Mouse (Mus musculus): Measurements from ENCODE around the gene Hs6st3.
"Not testable (repeated sequence)": the region's sequence is repeated elsewhere in the genome, so short reads cannot be mapped to it uniquely, and the experiment has no call there.

Gene Hs6st3

DNA sequence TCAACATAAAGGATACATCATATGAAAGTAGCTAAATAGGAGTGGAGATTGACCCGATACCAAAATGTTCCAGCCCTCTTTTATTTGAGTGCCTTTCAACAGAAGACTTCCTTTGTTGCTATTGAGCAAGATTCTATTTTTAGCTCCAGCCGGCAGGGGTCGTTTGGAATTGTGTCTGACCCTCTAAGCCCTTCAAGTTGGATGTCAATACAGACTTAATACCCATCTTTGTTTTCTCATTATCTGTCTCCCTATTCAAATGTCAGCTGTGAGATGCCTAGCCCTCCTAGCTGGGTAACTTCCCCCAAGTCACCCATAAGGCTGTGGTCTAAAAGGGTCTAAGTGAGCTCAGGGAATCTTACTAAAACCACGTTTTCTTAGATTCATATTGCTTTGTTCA, 312.3 kb downstream of the Hs6st3 start:
- DNase-seq (ENCODE audit: low read depth, low spot score), result no peak

DNA sequence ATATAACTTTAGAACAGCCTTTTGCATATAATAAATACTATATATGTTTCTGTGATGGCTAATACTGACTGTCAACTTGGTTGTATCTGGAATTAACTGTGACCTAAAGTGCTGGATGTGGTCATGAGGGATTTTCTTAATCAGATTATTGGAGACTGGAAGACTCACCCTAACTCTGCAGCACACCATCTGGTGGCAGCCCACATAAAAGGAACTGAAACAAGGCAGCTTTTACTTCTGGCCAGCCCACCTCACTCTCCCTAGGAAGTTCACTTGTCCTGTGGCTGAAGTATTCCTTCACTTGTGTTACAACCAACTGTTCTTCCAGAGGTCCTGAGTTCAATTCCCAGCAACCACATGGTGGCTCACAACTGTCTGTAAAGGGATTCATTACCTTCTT, 313.5 kb downstream of the Hs6st3 start:
- DNase-seq (ENCODE audit: low read depth, low spot score), result peak; percentile 27

DNA sequence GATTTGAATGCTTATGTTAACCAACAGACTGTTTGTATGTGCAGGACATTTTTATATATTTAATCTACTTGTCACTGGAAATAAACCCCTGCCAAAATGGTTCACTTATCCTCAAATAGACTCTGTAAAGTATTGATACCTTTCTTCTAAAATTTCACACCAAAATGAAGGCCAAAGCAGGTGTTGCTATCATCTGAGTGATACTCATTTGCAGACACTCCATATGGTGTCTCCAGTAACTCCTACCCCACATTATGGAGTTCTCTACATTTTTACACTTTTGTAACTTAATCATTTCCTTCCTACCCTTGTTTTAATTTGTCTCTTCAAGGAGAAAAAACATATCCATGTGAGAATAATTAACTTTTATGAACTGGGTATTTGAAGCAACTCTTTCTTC, 314.2 kb downstream of the Hs6st3 start:
- DNase-seq (ENCODE audit: low read depth, low spot score), result peak; percentile 42

DNA sequence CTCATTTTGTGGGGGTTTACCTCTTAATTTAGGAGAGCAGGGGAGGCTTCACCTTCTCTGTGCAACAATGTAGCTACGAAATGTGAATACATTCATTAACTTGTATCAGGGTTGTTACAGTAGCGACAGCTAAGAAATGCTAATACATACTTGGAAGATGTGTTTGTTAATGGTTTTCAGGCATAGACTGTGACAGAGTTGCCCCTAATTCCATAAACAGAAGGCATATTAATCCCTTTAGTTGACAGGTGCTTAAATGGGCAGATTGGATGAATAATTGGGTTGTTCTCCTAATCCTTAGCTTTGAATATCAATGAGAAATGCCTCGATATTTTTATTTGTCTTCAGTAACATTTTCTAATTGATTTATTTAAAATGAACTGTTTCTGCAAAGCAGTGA, 314.7 kb downstream of the Hs6st3 start:
- DNase-seq (ENCODE audit: low read depth, low spot score), result no peak

DNA sequence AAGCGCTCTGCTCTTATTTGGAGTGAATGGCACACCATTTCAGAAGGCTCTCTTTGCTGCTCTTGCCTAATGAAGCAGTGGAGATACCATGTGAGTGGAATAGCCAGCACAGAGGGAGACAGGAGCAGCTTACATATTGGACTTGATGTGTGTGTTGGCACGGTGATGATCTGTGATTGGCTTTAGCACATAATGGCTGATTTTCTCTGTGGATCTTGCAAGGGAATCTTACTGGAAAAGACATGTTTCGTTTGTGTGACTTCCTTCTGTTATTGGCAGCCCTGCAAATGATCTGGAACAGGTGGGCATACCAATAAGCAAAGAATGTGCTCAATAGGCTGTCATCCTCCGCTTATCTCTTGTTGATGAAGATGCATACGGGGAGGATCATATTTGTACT, 326.2 kb downstream of the Hs6st3 start:
- no peak for DNase-seq (ENCODE audit: low read depth, low spot score)

DNA sequence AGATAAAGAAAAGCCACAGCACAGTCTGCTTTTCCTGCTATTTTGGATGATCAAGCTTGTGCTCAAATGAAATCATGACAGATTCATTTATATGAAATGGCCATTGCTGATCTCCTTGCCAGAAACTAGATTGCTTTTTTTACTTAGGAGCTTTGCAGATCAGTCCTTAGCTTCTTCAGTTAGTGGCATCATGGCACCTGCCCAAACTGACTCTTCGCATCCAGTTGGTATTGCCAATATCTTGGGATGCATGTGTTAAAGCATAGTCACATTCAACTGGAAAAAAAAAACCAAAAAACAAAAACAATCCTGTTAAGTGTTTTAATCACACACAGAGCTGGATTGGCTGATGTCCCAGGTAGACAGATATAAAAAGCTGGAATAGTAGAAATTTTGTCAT, 326.7 kb downstream of the Hs6st3 start:
- peak; percentile 62 for DNase-seq (ENCODE audit: low read depth, low spot score)

DNA sequence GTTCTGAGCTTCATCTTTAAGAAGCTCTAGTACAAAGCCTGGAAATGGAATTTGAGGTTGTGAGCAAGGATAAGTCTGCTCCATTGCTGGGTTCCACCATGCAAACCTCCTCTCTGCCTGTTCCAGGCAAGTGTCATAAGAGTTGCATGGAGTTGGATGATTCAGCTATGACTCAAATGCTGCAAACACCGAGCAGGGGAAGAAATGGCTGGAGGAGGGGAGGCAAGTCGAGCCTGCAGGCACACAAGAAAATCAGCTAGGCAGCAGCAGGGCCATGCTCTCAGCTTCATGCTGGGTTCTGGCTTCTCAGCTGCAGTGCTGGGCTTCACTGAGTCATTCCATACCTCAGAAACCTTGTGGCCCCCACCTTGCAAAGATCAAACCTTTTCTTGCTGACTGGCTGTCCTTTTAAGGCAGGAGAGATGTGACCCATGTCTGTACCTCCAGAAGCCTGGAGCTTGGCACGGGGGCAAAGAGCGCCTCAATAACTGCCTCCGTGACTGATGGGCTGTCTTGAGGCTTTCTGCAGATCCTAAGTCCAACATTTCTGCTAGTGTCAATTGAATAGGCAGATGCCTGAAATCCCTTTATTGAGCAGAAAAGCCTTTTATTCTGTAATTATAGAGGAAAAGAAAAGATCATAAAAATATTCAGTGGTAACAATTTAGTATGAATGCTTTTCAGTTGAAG, 328.9 kb downstream of the Hs6st3 start:
- peak; percentile 92 for DNase-seq (ENCODE audit: low read depth, low spot score)

DNA sequence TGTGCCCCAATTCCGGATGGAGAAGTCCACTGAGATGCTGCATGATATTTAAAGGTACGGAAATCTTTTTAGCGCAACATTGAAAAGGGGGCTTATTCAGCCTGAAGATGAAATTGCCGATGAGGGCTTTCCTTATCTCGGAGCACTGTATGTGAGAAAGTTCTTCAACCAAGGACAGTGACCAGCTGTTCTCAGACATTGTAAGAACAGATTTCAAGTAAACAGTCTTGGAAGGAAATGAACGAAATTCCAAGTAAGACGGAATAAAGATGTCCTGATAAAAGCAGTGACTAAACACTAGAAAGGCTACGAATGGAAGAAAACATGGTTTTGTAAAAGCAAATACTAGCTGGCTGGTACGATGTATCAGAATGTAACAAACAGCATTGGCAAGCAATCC, 338.4 kb downstream of the Hs6st3 start:
- no peak for DNase-seq (ENCODE audit: low read depth, low spot score)

DNA sequence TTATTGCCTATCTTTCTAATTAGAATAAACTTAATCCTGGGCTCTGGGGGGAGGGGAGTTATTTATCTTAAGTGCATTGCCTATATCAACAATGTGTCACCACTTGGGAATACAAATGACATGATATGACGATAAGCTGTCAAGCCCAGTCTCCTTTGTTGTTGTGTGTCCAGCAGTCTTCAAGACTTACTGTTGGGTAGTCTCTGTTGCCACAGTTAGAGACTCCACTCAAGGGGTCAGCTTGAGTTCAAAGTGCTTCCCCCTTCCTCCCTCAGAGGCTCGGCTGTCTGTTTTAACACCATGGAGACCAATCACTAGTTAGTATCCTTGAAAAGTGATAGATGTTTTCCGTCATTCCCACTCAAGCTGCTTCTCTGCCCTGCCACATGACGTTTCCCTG, 339.7 kb downstream of the Hs6st3 start:
- no peak for DNase-seq (ENCODE audit: low read depth, low spot score)

DNA sequence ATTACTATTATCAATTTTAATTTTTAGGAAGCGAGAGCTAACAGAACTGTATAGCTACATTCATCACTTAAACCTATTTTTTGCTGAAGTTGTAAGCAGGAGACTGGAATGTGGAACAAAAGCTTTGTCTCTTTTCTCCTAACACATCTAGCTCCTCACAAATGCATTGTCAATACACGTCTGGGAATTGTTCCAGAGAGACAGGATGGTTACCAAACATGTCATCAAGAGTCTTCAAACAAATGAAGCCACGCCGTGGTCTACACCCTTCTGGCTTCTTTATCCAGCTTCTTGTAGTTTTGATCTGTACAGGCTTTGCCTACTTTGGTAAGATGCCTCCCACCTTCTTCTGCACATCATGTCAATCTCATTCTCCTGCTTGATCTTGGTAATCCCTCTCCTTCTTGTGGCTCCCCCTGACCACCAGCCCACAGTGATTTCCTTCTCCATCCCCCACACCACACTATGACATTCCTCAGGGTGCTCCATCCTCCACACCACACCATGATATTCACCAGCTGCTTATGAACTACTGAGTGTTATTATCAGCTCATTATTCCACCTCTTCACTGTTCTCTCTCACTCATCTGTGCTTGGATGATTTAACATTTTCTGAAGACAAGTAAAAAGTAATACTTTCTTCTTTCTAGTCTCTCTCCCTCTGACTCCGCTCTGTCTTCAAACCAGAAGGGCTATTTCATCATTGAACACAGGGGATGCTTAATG, 351.0 kb downstream of the Hs6st3 start:
- DNase-seq (ENCODE audit: low read depth, low spot score), result peak; percentile 57

DNA sequence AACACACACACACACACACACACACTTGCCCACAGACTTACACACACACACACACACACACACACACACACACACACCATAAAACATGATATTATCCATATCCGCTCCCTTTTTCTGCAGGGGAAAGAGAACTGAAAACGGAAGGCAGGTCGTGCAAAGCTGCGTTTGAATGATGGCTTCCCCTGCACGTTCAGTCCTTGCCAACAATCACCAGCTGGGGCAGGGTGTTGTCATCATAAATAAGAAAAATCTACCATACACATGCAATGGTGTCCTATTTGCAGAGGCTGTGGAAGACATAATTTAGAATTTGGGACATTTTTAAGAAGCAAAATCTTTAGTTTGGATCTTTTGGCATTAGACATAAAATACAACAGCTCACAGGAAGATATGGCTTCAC, 382.5 kb downstream of the Hs6st3 start:
- DNase-seq (ENCODE audit: low read depth, low spot score), result peak; percentile 44

DNA sequence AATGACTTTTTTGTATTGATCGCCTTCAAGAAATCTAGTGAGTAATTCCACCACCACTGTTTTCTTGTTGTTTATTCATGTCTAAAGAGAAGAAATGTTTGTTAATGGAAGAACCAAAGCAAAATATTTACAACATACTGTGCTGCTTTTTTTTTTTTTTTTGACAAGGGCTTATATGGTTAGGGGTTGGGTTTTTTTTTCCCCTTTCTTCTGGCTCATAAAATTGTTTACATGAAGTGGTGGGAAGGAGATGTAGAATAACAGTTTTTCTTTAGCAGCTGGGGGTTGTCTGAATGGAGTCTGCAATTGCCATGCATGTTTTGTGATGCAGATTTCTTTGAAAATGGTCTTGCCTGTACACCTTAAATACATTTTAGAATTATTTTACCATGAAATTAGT, 382.9 kb downstream of the Hs6st3 start:
- no peak for DNase-seq (ENCODE audit: low read depth, low spot score)

DNA sequence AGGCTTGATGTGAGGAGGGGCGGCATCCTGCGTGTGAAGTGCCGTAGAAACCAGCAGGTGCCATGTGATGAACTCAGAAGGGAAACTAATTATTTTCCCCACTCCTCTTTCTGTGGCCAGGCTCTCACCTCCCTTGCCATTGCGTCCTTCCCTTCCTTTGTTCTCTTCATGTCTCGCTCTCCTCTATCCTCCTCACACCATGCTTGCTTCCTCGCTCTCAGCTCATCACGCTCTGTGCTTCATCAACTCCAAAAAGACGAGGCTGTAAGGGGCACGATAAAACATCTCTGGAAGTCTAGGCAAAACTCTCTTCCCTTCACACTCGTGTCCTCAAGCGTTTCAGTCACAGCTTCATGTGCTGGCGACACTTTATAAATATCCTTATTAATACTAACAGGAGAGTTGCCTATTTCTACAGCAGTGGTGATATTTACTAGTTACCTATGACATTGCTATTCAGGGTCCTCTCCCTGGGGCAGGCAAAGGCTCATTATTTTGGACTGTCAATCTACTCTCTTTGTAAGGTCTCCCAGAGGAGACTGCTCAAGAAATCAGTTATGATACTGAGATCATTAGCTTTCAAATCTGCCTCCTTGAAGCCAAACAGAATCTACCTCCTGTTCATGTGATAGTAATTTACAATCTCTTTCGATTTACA, 394.9 kb downstream of the Hs6st3 start:
- no peak for DNase-seq (ENCODE audit: low read depth, low spot score)

DNA sequence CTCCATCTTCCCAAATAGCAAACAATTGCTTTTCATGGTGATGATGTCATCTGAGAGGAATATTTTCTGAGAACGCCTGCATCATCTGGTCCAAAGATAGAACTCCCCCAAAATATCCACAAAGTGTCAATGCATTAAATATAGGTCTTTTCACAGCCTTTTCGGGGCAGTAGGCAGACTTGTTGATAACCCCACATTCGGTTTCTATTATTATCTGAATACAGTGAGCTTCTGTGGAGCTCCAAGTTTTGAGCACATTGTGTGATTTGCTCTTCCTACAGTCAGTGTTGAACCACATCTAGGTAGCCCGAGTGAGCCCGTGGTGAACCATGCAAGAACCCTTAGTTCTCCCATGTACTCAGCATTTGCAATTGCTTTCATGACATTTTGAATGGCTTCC, 402.4 kb downstream of the Hs6st3 start:
- DNase-seq (ENCODE audit: low read depth, low spot score), result peak; percentile 61

DNA sequence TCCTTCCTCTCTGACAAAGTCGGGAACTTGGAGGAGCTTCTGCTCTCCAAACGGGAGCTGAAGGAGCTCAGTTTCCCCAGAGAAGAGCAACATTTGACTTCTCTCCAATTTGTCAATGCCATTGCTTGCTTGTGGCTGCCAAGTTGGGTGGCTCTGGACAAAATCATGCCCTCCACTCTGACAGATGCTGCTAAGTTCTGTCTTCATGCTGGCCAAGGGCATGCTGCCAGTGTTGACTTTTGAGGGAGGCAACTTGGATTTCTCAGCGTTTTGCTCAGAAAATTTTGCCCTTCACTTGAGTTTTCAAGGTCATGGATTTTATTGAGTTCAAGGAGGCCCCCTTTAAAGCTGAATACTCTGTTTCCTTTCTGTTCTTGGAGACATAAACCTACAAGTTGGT, 406.5 kb downstream of the Hs6st3 start:
- no peak for DNase-seq (ENCODE audit: low read depth, low spot score)

DNA sequence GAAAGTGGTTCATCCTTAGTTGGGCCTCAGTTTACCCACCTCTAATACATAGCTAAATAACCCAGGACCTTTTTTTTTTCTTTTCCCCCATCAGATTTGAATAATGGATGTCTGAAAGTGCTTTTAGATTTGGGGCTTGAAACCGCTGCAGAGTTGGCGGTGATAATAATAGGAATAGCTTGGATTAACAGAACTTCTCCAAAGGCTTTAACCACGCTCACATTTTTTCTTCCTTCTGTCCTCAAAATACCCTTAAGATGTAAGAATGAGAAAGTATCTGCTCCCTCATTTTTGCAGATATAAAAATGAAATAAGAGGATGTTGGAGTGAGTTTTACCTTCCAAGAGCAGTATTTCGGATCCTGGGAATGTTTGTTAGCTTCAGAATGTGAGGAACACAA, 420.2 kb downstream of the Hs6st3 start:
- peak; percentile 41 for DNase-seq (ENCODE audit: low read depth, low spot score)

DNA sequence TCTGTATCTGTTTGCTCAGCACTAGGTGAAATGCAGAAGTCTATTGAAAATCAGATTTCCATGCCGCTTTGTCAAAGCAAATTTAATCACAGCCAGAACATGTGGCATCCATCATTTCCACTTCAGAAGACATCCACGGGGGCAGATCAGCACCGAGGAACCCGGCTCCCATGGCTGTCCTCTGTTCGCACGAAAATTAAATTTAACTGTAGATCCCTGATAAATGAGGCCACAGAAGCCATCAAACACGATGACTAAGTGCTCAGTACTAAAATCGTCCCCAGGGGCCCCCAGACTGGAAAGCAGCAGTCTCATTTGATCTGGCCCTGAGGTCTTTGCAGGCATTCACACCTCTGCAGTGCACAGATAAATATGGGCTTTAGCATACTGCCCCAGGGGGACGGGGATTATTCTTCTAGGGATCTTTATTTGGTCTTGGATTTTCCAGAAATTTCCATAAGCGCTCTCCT, 443.9 kb downstream of the Hs6st3 start:
- no peak for DNase-seq (ENCODE audit: low read depth, low spot score)

DNA sequence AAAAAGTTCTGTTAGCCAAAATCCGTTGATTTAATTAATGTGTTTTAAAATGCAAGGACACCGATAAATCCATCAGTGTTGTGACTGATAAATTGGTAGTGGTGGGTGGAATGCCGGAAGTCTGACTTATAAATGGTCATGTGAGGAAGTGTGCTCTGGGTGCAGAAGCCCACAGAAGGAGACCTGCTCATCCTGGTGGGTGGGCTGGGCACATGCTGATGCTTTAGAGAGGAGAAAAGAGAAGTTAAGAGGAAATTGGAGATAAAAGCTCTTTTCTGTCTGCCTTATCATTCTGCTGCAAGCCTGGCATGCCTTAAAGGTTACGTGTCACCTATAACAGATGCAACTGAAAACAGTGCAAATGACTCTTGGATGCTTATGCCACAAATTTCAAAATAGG, 446.9 kb downstream of the Hs6st3 start:
- no peak for DNase-seq (ENCODE audit: low read depth, low spot score)

DNA sequence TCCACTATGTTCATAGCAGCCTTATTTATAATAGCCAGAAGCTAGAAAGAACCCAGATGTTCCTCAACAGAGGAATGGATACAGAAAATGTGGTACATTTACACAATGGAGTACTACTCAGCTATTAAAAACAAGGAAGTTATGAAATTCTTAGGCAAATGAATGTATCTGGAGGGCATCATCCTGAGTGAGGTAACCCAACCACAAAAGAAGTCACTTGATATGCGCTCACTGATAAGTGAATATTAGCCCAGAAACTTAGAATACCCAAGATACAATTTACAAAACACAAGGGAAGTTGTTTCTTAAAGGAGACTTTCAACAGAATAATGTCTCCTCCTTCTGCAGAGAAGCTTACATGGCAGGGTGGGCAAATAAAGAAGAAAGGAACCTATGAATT, 449.2 kb downstream of the Hs6st3 start:
- not testable (repeated sequence) for DNase-seq (ENCODE audit: low read depth, low spot score)

DNA sequence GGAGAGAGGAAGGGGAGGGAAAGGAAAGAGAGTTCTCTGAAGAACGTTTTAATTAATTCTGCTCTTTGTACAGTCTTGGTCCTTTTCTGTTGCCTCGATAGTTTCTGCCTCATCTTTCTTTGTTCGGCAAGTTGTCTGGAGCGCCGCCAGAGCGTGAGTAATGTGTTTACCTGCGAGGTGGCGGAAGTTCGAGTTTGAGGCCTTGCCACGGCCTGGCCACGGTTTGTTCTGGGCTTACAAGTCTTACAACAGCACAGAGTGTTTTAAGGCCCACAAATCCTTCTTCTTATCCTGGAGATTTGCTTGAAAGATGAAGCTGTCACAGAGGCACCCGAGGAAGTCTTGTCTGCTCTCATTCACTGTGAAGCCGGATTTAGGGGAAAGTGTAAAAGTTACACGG, 466.2 kb downstream of the Hs6st3 start:
- no peak for DNase-seq (ENCODE audit: low read depth, low spot score)

DNA sequence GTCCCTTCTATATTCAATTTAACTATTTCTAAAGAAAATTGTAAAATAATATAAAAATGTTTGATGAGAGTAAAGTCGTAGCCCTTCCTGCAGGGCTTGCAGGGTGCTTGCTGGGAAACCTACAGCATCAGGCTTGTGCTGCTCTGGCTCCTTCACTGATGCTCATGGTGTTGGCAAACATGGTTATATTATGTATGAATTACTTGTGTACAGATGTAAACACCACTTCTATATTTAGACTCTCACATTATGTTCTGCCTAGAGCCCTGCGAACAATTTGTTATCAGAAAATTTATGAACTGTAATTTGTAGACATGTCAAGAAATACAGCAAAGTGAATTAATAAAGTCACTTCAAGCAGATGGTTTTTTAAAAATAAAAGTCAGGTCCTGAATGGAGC, 474.7 kb downstream of the Hs6st3 start:
- DNase-seq (ENCODE audit: low read depth, low spot score), result no peak

DNA sequence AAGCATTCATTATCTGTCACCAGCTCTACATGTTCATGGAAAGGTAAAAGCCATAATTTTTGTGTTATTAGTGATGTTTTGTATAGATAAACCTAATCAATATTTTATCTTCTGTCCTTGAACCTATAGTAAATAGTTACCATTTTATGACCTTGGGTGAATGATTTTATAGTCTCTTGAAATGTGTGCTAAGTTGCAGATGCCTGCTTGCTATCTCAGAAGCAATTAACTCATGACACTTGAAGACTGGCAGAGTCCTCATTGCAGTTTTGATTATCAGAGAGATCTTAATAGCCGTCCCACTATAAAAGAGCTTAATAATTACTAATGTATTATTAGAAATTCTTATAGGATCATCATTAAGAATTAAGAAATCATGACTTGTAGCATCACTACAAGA, 491.0 kb downstream of the Hs6st3 start:
- DNase-seq (ENCODE audit: low read depth, low spot score), result no peak

DNA sequence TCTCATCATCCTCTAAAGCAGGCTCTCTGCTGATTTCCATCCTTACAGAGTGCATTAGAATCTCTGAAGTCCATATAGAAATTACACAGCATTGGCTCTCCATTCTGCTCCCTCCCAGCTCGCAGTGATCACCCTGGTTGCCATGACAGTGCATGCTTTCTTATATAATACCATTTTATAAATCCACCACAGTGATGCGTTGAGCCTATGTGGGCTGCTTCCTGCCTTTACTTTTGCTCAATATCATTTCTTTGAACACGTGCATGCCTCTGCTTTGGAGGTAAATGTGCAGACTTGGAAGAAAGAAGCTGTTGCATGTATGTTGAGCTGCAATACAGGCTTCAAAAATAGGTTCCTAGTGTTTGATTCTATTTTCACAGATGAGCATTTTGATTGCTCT, 494.9 kb downstream of the Hs6st3 start:
- peak; percentile 45 for DNase-seq (ENCODE audit: low read depth, low spot score)

Measured in brain, adult 2 months (tissue).